Mouse (Mus musculus): ENCODE data around the gene Cnst.

DNA sequence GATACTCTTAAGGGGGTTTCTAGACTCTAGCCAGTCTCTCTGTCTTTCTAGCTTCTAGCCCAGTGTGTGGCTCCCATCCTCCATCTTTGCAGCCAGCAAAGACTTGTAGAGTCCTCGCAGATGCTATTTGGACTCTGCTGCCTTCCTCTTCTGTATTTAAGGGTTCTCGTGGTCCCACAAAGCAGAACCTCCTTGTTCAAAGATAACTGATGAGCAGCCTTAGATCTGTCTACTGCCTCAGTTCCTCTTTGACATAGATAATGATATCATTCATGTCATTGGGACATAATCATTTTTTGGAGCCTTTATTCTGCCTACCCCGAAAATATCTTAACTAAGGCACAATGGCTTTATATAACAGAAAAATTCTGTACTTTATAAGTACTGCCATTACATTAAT is 36.9 kb downstream of the Cnst start:
- TF ChIP-seq CTCF (IDR thresholded peaks at IDR 0.05; ENCODE audit: borderline replicate concordance, control insufficient read depth, extremely low read depth, insufficient read depth, low read length, poor library complexity) (no peak), POLR2A (IDR thresholded peaks at IDR 0.05; ENCODE audit: control insufficient read depth, extremely low read depth, insufficient read depth, low read length, poor library complexity) (no peak)

Data from thymus, adult 2 months (tissue).